Mouse (Mus musculus) kidney, postnatal 14 days (tissue): ENCODE measurements around the gene Fxyd3.

Experiments used
- DNase-seq: peaks from one replicate; pipeline ENCODE4 v3.0.0; 2022; ENCODE audit warnings: mixed read lengths

Gene Fxyd3

DNA sequence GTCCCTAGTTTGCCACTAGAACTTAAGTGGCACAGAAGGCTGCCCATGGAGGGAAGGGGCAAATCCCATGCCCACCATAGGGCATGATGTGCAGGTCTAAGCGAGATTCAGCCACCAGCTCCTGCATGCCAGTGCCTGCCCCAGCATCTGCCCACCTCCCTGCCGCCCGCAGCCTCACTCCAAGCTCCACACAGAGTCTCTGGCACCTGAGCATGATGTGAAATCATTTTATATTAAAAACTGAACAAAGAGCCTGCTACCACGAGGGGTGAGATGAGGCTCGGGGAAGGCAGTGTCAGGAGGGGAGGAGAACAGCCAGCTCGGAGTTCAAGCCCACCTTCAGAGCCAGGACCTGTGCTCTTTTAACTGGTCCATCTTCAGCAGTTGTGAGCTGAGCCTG, 6.2 kb downstream of the Fxyd3 start:
- no peak for DNase-seq

DNA sequence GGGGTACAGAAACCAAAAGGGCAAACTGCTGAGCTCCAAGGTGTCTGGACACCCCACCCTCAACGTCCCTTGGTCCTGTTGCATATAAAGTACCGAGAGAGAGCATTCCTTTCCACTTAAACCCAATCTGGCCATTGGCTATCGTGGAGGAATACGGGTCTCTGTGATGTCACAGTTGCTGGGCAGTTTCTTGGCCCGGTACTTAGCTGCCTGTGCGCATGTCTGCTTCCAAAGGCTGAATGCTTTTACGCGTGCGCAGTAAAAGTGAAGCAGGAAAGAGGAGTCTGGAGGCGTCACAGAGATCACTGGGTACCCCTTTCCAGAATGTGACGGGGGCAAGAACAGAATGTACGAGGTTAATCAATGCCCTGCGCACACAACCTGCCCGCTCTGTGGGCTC, 7.0 kb downstream of the Fxyd3 start:
- no peak for DNase-seq

DNA sequence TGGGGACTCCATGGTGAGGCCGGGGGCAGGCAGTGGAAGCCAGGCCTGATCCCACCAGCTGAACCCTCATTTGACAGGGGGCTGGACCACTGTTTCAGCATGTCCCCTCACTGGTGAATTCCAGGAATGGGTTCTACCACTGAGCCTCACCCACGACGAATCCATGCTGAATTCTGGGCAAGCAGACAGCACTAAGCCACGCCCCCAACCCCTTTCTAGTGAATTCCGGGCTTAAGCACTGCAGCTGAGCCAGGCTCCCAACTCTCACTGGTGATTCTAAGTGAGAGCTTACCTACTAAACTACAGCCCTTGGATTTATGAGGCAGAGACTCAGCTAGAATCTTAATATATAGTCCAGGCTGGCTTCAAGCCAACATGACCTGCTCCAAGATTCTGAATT, 8.7 kb downstream of the Fxyd3 start:
- peak; percentile 51 for DNase-seq

DNA sequence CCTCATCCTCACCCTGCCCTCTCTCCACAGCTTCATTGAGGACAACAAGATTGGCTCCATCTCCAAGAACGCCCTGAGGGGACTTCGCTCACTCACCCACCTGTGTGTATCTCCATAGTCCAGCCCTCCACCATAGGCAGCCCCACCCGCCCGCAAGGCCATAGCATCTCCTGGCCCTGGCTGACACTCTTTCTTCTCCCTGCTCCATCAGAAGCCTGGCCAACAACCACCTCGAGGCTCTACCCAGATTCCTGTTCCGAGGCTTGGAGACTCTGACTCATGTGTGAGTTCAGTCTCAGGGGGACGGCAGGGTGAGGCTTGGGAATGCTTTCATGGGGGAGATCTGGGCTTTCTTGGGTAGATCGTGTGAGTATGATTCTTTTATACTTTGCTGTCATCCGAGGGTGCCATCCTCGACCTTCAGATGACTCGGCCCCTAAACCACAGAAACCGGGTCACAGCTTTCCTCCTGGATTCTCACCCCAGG, 13.4 kb downstream of the Fxyd3 start:
- DNase-seq: no peak

DNA sequence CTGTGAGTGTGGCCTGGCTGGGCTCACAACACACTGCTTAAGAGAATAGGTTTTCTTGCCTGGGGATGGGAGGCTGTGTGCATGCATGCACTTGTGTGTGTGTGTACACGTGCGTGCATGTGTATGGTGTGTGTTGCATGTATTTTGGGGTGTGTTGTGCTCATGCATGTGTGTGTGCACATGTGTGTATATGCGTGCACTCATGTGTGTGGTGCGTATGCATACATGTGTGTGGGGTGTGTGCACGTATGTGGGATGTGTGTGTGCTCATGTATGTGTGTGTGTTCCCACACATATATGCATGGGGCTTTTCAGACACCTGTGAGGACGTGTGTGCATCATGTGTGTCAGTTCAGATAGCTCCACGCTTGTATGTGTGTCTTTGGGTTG, 15.9 kb downstream of the Fxyd3 start:
- DNase-seq: no peak

DNA sequence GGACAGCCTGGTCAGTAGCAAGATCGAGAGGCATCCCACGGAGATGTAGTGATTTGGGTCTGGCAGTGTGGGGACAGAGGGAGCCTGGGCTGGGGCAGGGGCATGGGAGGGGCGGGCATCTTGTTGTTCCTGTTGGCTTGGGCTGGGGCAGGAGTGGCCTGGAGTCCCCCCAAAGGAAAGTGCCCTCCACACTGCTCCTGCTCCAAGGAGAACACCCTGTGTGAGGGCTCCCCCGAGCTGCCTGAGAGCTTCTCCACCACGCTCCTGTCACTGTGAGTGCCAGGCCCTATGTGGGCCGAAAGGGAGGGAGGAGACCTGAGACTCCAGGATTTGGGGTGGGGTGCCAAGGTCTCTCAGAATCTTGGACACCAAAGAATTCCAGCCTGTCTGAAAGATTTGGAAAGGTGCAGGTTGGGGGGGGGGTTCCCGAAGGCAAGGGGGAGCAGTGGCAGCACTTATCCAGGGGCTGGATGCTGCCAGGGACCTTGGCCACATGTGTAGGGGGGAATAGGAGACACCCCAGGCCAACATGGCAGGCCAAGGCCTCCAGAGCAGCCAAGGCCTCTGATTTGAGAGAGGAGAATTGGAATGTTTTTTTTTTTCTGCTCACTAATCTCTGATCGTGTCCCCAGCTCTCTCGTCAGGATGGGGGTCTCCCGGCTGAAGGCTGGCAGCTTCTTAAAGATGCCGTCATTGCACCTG, 16.4 kb downstream of the Fxyd3 start:
- DNase-seq: no peak

DNA sequence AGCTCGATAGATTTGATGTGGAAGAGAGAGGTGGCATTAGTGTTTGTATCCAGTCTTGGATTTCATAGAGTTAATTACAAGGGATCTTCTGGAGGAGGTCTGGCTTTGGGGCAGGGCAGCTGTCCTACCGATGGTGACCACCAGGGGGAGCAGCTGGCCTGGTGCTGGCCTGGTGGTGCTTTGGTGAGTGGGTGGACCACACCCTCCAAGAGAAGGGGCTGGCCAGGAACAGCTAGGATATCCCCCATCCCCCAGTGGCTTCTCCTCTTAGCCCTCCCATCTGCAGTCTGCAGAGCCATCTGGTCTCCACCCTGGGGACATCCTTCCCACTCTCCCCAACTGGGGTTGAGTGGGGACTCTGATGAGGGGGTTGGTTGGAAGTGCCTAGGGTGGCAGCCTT, 17.4 kb downstream of the Fxyd3 start, which contains the start of gene Lgi4:
Gene Lgi4 (plus strand): TSS at position 235 of the 400 bp plus-strand sequence.
- peak; percentile 86 for DNase-seq

DNA sequence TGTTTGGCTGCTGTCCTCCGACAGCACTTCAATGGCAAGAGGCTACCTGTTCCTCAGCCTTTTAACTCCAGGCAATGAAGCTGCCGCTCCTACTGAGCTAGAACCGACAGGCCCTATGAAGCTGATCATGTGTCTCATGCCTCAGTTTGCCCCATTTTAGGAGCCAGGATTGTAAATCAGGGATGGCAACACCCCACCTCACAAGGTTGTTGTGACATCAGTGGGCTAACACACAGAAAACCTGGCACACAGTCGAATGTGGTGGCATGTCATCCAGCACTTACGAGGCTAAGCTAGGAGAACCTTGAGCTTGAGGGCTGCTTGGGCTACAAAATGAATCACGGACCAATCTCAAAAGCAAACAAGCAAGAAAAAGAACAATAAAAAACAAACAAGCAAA, 18.3 kb downstream of the Fxyd3 start:
- no peak for DNase-seq

DNA sequence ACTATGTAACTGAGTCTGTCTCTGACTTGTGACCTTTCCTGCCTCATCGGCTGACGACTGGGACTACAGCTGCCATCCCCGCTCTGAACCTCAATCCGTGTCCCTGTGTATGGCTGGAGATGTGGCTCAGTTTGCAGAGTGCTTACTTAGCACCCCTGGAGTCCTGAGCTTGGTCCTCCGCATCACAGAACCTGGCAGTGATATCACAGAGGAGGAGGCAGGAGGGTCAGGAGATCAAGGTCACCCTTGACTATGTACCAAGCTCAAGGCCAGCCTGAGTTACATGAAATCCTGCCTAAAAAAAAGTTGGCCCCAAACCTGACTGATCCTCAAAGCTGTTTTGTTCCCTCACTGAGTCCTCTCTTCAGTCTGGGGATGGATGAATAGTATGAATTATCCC, 18.8 kb downstream of the Fxyd3 start:
- DNase-seq: no peak

DNA sequence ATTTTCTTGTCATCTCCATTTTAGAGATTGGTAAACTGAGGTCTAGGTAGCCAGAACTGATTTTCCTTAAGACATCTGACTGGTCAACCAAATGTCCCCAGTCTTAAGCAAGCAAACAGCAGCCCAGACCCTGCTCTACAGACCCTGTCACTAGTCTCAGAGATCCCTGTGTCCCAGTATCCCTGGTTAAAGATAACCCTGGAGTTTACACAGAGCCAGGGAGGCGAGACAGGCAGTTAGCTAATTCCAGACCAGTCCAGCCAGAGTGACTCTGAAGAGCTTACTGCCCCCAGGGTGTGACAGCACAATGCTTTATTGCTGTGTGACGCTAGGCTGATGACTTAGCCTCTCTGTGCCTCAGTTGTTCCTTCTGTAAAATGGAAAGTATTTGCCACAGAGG, 19.4 kb downstream of the Fxyd3 start, which contains the start of gene Fxyd1:
Gene Fxyd1 (minus strand): TSS at position 129 of the 400 bp plus-strand sequence.
- DNase-seq: no peak

DNA sequence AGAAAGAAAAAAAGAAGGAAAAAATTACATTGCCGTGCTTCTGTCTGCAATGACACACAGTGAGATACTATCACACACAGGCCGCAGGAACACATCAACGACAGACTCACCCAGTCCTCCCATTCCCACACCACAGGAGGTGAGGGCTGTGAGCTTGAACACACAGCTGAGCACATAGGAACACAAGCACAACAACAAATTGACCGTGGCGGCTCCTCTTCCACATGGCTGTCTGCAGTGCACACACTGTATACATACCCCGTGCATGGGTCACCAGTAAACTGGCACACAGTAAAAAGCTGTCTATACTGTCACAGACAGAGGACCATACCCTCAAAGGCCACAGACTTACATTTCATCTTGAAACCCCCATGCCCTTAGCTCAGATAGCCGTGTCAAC, 20.1 kb downstream of the Fxyd3 start:
- DNase-seq: no peak

DNA sequence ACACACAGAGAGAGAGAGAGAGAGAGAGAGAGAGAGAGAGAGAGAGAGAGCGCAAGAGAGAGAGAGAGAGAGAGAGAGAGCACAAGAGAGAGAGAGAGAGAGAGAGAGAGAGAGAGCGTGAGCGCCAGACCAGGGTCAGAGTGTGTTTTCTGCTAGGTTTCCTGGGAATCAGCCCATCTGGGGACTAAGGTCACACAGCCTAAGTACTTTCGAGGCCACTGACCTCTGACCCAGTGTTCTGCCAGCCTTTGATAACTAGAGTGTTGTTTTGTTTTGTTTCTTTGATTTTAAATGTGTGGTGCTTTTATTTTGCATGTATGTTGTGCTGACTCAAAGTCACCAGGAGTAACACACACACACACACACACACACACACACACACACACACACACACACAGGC, 20.6 kb downstream of the Fxyd3 start:
- peak; percentile 61 for DNase-seq

DNA sequence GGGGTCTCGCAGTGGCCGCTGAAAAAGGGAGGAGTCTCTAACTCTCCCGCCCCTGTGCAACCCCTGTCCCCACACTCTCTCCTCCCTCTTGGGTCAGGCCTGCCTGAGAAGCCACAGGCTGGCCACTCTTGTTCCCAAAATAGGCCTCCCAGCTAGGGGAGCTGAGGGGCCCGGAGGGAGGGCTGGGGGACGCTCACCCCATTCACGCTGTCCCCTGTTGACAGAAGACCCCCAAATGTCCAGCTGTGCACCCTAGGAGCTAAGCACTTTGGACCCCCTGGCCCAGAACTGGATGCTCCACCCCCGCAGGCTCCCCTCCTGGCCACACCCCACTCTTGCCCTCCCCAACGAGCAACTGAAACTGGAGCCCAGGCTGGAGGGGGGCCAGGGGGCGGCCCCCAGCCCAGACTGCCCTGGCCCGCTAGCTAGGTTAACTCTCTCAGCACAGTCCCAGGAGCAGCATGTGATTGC, 21.1 kb downstream of the Fxyd3 start:
- peak; percentile 87 for DNase-seq

DNA sequence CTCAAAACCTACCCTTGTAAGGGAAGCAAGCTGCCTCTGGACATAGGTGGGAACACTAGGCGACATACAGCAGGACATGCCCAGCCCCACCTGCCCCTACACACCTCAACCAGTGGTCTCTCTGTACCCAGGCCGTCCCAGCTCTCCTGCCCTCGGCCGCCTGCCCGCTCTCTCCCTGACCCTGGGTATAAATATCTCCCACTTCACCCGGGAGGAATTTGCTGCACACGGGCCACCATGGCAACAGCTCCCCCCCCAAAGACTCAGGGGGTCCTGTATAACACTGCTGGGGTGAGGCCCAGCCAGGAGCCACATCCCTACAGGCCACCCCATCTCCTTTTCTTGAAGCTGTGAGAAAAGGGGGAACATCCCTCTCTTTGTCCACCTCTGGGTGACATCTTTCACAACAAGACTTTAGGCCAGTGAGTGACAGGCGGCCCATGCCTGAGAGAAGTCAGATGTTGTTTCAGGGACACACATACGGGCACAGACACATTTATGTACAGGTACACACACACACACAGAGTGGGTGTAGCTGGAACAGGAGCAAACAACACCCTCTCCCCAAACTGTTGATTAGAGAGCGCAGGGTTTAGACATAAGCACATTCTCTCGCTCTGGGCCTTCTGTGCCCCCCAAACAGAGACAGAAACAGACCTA, 21.7 kb downstream of the Fxyd3 start:
- DNase-seq: no peak

DNA sequence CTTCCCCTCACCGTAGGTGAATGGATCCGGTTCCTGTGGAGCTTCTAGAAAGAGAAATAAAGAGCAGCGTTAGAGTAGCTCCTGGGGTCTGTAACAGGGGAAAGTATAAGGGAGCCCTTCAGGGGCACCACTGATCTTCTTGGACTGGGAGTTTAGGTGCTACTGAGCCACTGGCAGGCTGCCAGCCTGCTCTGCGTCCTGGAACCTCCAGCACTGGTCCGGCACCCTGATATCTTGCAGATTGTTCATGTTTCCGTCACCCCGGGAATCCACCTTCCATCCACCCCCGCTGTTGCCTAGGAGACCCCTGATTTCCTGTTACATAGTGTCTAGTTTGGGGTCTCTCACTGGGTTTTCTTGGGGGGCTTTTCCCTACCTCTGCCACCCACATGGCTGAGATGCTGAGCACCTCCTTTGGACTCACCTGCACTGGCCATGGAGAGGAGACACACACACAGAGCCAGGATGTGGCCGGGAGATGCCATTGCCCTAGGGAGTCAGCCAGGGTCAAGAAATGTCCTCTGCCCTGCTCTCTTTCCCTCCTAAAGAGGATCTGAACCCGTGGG, 22.5 kb downstream of the Fxyd3 start:
- DNase-seq: no peak

DNA sequence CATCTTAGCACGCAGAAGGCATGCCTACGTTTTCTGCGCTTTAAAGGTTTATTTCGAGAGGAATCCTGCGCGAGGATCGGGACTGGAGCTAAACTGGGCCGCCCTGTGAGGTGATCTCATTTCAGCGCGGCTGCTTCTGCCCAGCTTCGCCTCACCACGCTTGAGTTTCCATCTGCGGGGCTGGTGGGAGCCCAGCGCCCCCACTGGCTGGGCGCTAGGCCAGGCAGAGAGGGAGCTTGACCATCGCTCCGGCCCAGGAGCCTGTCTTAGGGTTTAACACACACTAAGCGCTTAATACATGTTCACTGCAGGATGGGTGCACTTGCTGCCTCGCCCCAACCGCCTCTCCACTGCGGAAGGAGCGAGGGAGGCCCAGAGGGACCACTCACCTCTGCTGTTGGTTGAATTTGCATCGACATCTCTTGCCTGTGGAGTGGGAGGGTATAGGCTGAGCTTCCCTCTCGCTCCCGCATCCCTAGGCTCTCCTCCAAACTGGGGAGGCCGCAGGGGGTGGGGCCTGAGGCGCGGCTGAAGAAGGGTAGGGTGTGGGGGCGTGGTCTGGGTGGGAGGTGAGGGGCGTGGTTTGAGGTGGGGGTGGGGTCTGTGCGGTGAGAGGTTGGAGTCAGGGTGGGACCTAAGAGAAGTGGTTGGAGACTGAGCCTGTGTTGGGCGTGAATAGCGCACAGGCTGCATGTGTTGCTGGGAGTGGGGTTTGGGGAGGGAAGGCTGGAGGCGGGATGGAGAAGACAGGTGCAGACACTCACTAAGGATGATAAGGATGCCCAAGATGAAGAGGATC, 23.7 kb downstream of the Fxyd3 start:
- DNase-seq: no peak

DNA sequence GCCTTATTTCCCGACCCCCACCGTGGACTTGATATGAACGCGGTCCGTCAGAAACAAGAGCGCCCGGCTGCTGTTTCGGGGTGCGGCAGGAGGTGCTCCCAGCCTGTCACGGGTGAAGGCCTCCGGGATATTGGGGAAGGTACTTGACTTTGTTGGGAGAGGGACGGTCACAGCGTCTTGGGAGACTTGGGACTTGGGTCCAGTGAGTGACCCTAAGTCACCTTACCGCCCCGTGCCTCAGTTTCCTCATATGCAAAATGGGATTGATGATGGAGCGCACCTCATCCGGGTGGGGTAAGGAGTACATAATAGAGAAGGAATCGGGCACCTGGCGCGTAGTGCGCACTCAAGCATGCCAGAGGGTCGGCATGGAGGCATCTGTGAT, 24.3 kb downstream of the Fxyd3 start:
- no peak for DNase-seq

DNA sequence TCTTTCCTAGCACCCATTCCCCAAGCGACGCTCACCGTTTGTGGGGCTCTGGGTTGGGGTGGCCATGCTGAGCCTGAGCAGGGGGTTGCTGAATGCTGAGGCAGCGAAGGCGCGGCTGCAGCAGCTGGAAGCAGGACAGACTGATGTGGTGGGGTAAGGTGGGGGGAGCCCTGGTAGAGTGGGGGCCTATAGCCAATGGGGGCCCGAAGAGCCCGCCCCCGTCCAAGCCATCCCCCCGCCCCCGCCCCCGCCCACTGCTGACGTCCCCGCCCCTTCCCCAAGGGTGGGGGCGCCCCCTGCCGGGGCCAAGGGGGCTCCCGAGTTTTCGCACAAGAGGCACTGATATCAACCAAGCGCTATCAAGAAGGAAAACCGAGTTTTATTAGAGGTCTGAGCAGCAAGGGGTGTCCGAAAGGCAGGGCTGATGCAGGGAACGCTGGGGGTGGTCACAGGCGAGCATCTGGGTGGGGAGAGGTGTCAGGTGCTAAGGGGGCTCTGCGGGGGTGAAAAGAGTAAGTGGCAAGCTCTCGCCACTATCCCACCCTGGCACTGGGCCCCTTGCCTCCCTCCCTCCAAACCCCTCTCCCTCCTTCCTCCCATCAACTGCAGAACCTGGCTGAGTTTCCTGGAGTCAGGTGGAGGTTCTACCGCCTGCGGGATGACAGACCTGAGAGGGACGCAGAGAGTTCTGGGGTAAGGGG, 25.0 kb downstream of the Fxyd3 start, which contains the start of gene Fxyd7:
Gene Fxyd7 (minus strand): TSS at position 147 of the 701 bp plus-strand sequence.
- no peak for DNase-seq

DNA sequence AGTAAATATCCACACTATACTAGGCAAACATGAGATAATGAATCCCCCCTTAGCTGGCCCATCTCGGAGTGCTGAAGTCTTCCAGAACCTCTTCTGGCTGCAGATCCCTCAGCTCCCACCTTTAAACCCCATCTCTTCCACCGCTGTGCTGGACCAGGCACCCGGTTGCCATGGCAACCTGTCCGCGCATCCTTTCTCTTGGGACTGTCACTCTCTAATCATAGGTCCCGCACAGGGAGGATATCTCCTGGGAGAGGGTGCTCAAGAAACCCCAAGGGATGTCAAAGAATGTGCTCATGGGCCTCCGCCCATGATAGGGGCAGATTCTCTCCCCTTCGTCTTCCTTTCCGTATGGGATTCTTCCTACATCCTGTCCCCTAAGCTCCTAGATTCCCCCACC, 25.6 kb downstream of the Fxyd3 start:
- no peak for DNase-seq

DNA sequence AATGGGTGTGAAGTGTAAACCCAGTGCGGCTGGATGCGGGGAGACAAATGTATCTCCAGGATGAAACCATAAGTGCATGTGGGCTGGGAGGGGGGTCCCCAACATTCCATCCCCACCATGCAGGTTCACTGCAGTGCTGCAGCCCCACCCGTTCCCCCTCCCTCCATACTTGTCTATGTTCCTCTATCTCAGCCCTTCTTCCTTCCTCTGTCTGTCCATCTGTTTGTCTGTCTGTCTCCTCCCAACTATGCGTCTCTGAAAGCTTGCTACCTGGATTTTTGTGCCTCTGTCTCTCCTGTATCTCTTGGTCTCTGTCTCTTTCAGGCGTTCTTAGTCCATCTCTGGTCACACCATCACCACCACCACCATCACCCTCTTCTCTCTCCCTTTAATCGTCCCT, 26.0 kb downstream of the Fxyd3 start:
- DNase-seq: no peak

DNA sequence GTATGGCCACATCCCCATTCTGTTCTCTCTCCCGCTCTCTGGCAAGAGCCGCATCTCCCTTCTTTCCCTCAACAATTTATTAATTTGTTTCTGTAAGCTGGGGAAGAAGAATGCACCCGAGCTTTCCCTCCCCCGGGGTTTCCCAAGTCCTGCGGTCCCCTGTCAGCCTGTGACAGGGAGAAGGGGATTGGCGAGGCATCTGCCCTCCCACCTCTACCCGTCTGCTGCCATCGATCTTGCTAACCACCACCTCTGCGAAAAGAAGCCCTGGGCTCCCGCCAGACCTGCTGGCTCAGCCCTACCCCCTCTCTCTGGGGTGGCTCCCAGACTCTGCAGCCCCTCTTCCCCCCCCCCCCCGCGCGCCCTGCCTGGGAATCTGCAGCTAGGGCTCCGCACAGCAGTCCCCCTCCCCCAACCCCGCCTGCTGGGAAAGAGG, 26.6 kb downstream of the Fxyd3 start:
- DNase-seq: no peak

DNA sequence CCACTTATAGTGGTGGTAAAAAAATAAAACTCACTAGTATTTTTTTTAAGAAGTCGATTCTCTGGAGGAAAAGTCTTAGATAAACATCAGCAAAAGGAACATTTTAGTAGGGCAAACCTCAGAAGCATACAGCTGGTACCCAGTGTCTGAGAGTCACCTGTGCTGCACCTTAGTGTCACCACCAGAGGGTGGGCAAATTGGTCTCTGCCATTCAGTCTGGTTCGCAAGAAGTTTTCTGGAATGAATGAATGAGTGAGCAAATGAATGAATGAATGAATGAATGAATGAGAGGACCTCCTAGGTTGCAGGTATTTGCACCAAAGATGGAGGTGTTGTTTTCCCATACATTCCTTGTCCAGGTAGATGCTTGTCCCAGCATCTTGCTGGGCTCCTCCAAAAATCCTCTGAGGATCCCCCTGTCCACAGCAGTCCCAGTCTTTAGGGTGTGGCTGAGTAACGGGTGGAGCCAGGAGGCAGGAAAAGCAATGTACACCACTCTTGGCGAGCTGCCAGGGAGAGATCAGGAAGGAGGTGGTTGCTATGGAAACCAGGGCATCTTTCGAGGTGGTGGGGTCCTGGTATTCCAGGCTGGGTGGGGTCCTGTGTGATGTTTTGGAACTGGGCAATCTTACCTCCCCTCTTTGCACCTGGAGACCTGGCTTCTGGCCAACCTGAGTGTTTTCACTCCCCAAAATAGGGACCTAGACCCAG, 27.2 kb downstream of the Fxyd3 start:
- DNase-seq: no peak
